In genomic region chr2:24608765-24609138, GRCm38 (mm10) we compare ENCODE assay signal across 12 mouse cellular contexts.
DNase-seq lines count a peak whose midpoint lies in the region; ATAC-seq and TF ChIP-seq lines count a peak whose summit lies in the region.
"Had no signal": no experiment of that assay in that cellular context is flagged by ENCODE, and none has a peak within 500 bp of the region (broad histone marks: within the 10 kb centered on the region; RNA-seq: fewer than 3 reads in every experiment).

No protein-coding gene starts in this region.

- peaks cover 3% of the 10 kb centered on the region for H3K4me1 ChIP-seq in heart, adult 2 months (ENCODE audit: control insufficient read depth, insufficient read depth, low read length)
- no peaks in the 10 kb centered on the region for H3K4me1 ChIP-seq in lung, embryonic 16.5 days (replicated peaks; ENCODE audit: control insufficient read depth, insufficient read depth, low read length)
- no peaks in the 10 kb centered on the region for H3K4me1 ChIP-seq in hindbrain, postnatal 0 days (ENCODE audit: insufficient read depth, low read length)
- H3K4me1 ChIP-seq: hindbrain, embryonic 15.5 days had no signal

- no peak overlapping the region for H3K27ac ChIP-seq in heart, adult 2 months
- no peak overlapping the region for H3K27ac ChIP-seq in lung, embryonic 16.5 days (ENCODE audit: low read length)
- H3K27ac ChIP-seq in hindbrain, postnatal 0 days: no peak overlapping the region
- H3K27ac ChIP-seq: hindbrain, embryonic 15.5 days had no signal

- 0 out of 2 replicates have a peak overlapping the region, but pooled peaks have one; percentile 7 for H3K4me2 ChIP-seq in lung, embryonic 16.5 days (ENCODE audit: low read depth, low read length)
- H3K4me2 ChIP-seq in hindbrain, postnatal 0 days (ENCODE audit: low read depth, low read length): no peak overlapping the region
- H3K4me2 ChIP-seq: hindbrain, embryonic 15.5 days had no signal

- no peak for TF ChIP-seq EP300 in heart, adult 2 months (IDR thresholded peaks at IDR 0.05; ENCODE audit: insufficient read depth, low read depth, low read length)

- peak; percentile 83 for DNase-seq in heart, adult 11 months
- DNase-seq in heart, adult 2 months: no peak
- no peak for DNase-seq in lung, postnatal 25 days (ENCODE audit: low spot score)
- peak; percentile 45 for DNase-seq in ZHBTc4 (ENCODE audit: low read depth, low spot score)
- DNase-seq in hindbrain, postnatal 0 days (ENCODE audit: low spot score): no peak
- DNase-seq in right cerebral cortex, postnatal 4 days: no peak
- no peak for DNase-seq in urinary bladder, postnatal 10 days (ENCODE audit: low spot score)
- DNase-seq: cerebellum, postnatal 36 days; thymus, postnatal 14 days had no signal

- TF ChIP-seq POLR2A in heart, adult 2 months (IDR thresholded peaks at IDR 0.05; ENCODE audit: insufficient read depth, low read depth, low read length): no peak

- ATAC-seq in lung, embryonic 16.5 days (ENCODE audit: low read depth): peak; percentile 31; the same call in 1 of the 2 replicates
- peak; percentile 24 for ATAC-seq in hindbrain, postnatal 0 days
- ATAC-seq: CD4-positive, CD25-positive, alpha-beta regulatory T cell, adult 4 months had no signal

- 29% methylated on average over 7 of the region's 7 CpGs for WGBS in heart, adult 2 months
- WGBS in lung, embryonic 16.5 days: 22% methylated on average over 7 of the region's 7 CpGs
- WGBS in hindbrain, postnatal 0 days: 48% methylated on average over 7 of the region's 7 CpGs

- H3K9ac ChIP-seq in heart, adult 2 months (ENCODE audit: low read depth, low read length): no peak overlapping the region
- no peak overlapping the region for H3K9ac ChIP-seq in lung, embryonic 16.5 days (ENCODE audit: low read length)
- no peak overlapping the region for H3K9ac ChIP-seq in hindbrain, postnatal 0 days (replicated peaks; ENCODE audit: low read length)
- H3K9ac ChIP-seq: hindbrain, embryonic 15.5 days had no signal

- intact Hi-C loops in heart, adult 2 months (cut with DNase I): no loop called here

- H3K9me3 ChIP-seq in lung, embryonic 16.5 days (ENCODE audit: control insufficient read depth, low read length): no peaks in the 10 kb centered on the region
- H3K9me3 ChIP-seq in hindbrain, postnatal 0 days (ENCODE audit: low read length): no peaks in the 10 kb centered on the region
- H3K9me3 ChIP-seq: hindbrain, embryonic 15.5 days had no signal

- TF ChIP-seq CTCF in heart, adult 2 months (IDR thresholded peaks at IDR 0.05): no peak
- no peak for TF ChIP-seq CTCF in hindbrain, postnatal 0 days (IDR thresholded peaks at IDR 0.05; ENCODE audit: low read depth)

- no peaks in the 10 kb centered on the region for H3K79me2 ChIP-seq in heart, adult 2 months (replicated peaks; ENCODE audit: control insufficient read depth, insufficient read depth, low read length)

- H3K36me3 ChIP-seq in heart, adult 2 months (ENCODE audit: control insufficient read depth, insufficient read depth, low read length): no peaks in the 10 kb centered on the region
- no peaks in the 10 kb centered on the region for H3K36me3 ChIP-seq in lung, embryonic 16.5 days (ENCODE audit: control insufficient read depth, insufficient read depth, low read length)
- H3K36me3 ChIP-seq in hindbrain, postnatal 0 days (ENCODE audit: insufficient read depth, low read length): peaks cover 17% of the 10 kb centered on the region; the same call in 1 of the 2 replicates

- H3K4me3 ChIP-seq in heart, adult 2 months: no peak overlapping the region
- H3K4me3 ChIP-seq in lung, embryonic 16.5 days (ENCODE audit: low read length): no peak overlapping the region
- H3K4me3 ChIP-seq in hindbrain, postnatal 0 days (ENCODE audit: low read length): no peak overlapping the region
- H3K4me3 ChIP-seq: hindbrain, embryonic 15.5 days had no signal

- H3K27me3 ChIP-seq in heart, adult 2 months (ENCODE audit: control insufficient read depth, insufficient read depth, low read length): no peaks in the 10 kb centered on the region
- no peaks in the 10 kb centered on the region for H3K27me3 ChIP-seq in lung, embryonic 16.5 days (ENCODE audit: control insufficient read depth, insufficient read depth, low read depth, low read length)
- H3K27me3 ChIP-seq in hindbrain, postnatal 0 days (ENCODE audit: insufficient read depth, low read length): no peaks in the 10 kb centered on the region
- H3K27me3 ChIP-seq: hindbrain, embryonic 15.5 days had no signal

Comparison
In these comparisons a context has a peak if more than half of its experiments do, and no peak if none do; other contexts are left out.
1. DNase-seq: peak in heart, adult 11 months (single experiment) and ZHBTc4 (single experiment); none in heart, adult 2 months (0 of 2), lung, postnatal 25 days (single experiment), hindbrain, postnatal 0 days (single experiment), right cerebral cortex, postnatal 4 days (single experiment) and urinary bladder, postnatal 10 days (single experiment).